Mouse (Mus musculus) E14TG2a.4 (cell line): ENCODE measurements around the gene Gm44511.

Experiments used
- CTCF ChIP-seq: conservative IDR thresholded peaks from 2 replicates; pipeline ENCODE4 v1.5.1; 2014; ENCODE audit warnings: low read length
- NANOG ChIP-seq: IDR thresholded peaks from 2 replicates; pipeline ENCODE4 v1.6.1; 2014; ENCODE audit warnings: borderline replicate concordance, low read length, mixed read lengths
- POU5F1 ChIP-seq: IDR thresholded peaks from 2 replicates; pipeline ENCODE4 v1.6.1; 2014; ENCODE audit warnings: low read length, borderline replicate concordance

GRCm38 (mm10) chr6:128764598-128764997 lies 61.5 kb downstream of the Gm44511 start:
- TF ChIP-seq CTCF (no peak), POU5F1 (no peak), NANOG (no peak)
